Mouse (Mus musculus) forebrain, embryonic 11.5 days (tissue): ENCODE measurements around the gene Piezo1. TPM values are rescaled to one million over a fixed set of nuclear protein-coding genes. Genes with fewer than 3 reads are reported as not detected.

Experiments
- ATAC-seq: fragments of 200-750 bp; cut with Nextera tagmentation; replicated peaks from 2 replicates; pipeline ENCODE4 v1.8.0; 2017; ENCODE audit warnings: moderate TSS enrichment; ENCODE audit not compliant: low FRiP score
- DNase-seq: peaks from one replicate; pipeline ENCODE4 v3.0.0-alpha.2; 2017; ENCODE audit warnings: low spot score
- H3K27ac ChIP-seq: fragments of 300-500 bp; sonication (generic); 2 replicates; pipeline ENCODE4 v1.5.1; 2014; ENCODE audit warnings: low read depth, low read length
- H3K27me3 ChIP-seq: fragments of 300-500 bp; sonication (generic); 2 replicates; pipeline ENCODE4 v1.6.1; 2014; ENCODE audit warnings: mild to moderate bottlenecking, low read length, mixed read lengths; ENCODE audit not compliant: control insufficient read depth, insufficient read depth
- H3K36me3 ChIP-seq: fragments of 300-500 bp; sonication (generic); 2 replicates; pipeline ENCODE4 v1.6.1; 2014; ENCODE audit warnings: mild to moderate bottlenecking, low read length, moderate library complexity, mixed read lengths; ENCODE audit not compliant: control insufficient read depth, insufficient read depth
- H3K4me1 ChIP-seq: fragments of 300-500 bp; sonication (generic); replicated peaks from 2 replicates; pipeline ENCODE4 v1.6.1; 2014; ENCODE audit warnings: low read length, mixed read lengths; ENCODE audit not compliant: control insufficient read depth, insufficient read depth
- H3K4me2 ChIP-seq: fragments of 300-500 bp; sonication (generic); 2 replicates; pipeline ENCODE4 v1.6.1; 2014; ENCODE audit warnings: low read depth, mild to moderate bottlenecking, low read length, moderate library complexity, mixed read lengths; ENCODE audit not compliant: severe bottlenecking
- H3K4me3 ChIP-seq: fragments of 300-500 bp; sonication (generic); 2 replicates; pipeline ENCODE4 v1.5.1; 2014; ENCODE audit warnings: low read depth, low read length
- H3K9ac ChIP-seq: fragments of 300-500 bp; sonication (generic); 2 replicates; pipeline ENCODE4 v1.6.1; 2014; ENCODE audit warnings: low read length
- H3K9me3 ChIP-seq: fragments of 300-500 bp; sonication (generic); 2 replicates; pipeline ENCODE4 v1.6.1; 2016; ENCODE audit warnings: low read length, mixed read lengths; ENCODE audit not compliant: control insufficient read depth
- WGBS: fragments of 180-500 bp; shearing (Covaris S2); extraction: QIAGEN DNeasy Blood & Tissue Kit; methylation state at CpG from one replicate; pipeline ENCODE4 v1.1.7; 2014; 5-methylcytosine and 5-hydroxymethylcytosine counted together
- polyA plus RNA-seq: library from polyadenylated mRNA; unstranded; fragments of >200 nt; fragmentation: Nextera tagmentation; extraction: Ambion mirVana; gene quantifications from 2 replicates; pipeline ENCODE4 v1.2.1, GENCODE M21; 2014

Gene Piezo1
- polyA plus RNA-seq, 1 experiment from 2014 or later, result 5.8 TPM

DNA sequence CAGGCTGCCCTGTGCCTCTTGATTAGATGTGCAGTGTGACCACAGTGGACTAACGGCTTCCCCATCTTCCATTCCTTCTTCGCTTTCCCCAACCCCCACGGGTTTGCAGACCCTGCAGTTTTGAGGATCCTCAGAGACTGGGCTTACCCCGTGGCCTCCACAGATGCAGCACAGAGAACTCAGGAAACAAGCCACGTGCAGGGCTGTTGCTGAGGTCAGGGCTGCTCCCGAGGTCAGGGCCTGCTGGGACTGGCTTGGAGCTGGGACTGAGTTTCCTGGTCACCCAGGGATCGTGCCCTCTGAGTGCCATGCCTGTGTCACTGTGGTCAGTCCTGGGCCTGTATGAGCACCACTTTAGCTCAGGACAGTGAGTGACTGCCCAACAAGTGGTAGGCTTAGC, 86.1 kb downstream of the Piezo1 start:
- ATAC-seq, result no peak
- no peak overlapping the region for H3K27ac ChIP-seq

DNA sequence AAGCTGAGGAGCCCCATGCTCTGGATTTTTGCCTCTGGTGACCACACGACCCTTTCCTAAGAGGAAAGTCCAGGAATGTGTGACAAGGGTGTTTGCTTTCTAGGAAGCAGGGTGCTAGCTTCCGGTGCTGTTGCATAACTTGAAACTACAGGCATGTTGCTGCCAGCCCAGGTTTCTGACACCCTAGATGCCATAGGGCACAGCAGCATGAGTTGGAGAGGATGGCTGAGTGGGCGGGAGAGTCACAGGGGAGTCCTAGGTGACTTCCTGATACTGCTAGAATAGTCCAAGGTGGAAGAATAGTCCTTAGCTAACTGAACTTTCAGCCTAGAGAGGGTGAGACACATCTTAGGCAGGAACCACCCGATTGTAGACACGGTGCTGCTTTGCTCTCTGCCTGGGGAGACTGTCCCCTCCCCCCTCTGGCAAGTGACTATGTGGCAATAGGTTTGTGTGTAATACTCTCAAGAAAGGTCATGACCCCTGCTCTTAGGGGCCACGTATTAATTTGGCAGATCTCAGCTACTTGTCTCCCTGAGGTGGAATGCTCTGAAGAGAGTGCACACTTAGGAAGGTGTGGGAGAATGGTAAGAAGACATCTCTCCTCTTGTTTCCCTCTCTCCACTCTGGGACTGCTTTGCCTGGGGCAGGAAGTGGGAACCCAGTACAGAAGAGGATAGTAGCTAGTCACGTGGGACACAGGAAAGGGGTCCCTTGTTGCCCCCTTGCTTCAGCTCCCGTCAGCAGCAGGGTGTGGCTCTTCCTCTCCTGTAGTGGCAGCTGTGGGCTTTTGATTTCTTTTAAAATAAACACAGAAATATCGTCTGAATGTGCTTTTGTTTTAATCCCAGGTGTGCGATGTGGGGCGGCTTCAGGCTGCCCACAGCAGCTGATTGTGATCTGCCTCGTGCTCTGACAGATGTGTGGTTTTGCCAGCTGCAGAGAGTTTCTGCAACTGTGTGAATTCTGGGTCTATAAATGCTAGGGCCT, 87.2 kb downstream of the Piezo1 start:
- Histone ChIP-seq H3K9ac (no peak overlapping the region), H3K9me3 (no peaks in the 10 kb centered on the region), H3K4me1 (peaks cover 7% of the 10 kb centered on the region), H3K36me3 (no peaks in the 10 kb centered on the region), H3K27ac (no peak overlapping the region), H3K27me3 (peaks cover 28% of the 10 kb centered on the region), H3K4me2 (no peak overlapping the region), H3K4me3 (no peak overlapping the region)
- 71% methylated on average over 12 of the region's 12 CpGs for WGBS
- ATAC-seq (no peak), DNase-seq (no peak)

More for the DNA sequence above, 86.1 kb downstream of the Piezo1 start:
- H3K9ac ChIP-seq, result no peak overlapping the region
- H3K27me3 ChIP-seq, result peaks cover 20% of the 10 kb centered on the region
- WGBS, result 75% methylated on average over 7 of the region's 7 CpGs
- H3K9me3 ChIP-seq, result no peaks in the 10 kb centered on the region
- H3K4me1 ChIP-seq, result peaks cover 7% of the 10 kb centered on the region
- DNase-seq, result no peak
- H3K4me3 ChIP-seq, result no peak overlapping the region
- no peak overlapping the region for H3K4me2 ChIP-seq
- no peaks in the 10 kb centered on the region for H3K36me3 ChIP-seq

DNA sequence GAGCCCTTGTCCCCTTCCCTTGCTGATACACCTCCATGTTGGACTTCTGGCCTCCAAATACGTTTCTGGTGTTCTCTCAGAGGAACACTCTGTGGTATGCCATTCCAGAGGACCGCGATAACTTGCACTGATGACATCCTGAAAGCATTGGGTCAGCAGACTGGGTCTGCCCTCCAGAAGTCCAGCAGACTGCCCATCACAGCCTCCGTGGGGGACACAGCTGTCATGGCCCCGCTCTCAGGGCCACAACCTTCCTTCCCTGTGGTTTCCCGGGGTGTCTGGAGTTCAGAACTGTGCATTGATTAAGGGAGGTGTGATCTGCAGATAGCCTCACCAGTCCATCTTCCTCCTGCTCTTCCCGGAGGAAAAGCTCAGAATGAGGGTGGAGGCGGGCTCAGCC, 88.6 kb downstream of the Piezo1 start:
- ATAC-seq (no peak), DNase-seq (no peak)
- WGBS, result 67% methylated on average over 8 of the region's 8 CpGs
- H3K9me3 ChIP-seq, result no peaks in the 10 kb centered on the region
- H3K9ac ChIP-seq, result no peak overlapping the region
- H3K4me3 ChIP-seq, result no peak overlapping the region
- peaks cover 29% of the 10 kb centered on the region for H3K27me3 ChIP-seq
- no peak overlapping the region for H3K27ac ChIP-seq
- H3K4me2 ChIP-seq, result no peak overlapping the region
- peaks cover 7% of the 10 kb centered on the region for H3K4me1 ChIP-seq
- no peaks in the 10 kb centered on the region for H3K36me3 ChIP-seq

DNA sequence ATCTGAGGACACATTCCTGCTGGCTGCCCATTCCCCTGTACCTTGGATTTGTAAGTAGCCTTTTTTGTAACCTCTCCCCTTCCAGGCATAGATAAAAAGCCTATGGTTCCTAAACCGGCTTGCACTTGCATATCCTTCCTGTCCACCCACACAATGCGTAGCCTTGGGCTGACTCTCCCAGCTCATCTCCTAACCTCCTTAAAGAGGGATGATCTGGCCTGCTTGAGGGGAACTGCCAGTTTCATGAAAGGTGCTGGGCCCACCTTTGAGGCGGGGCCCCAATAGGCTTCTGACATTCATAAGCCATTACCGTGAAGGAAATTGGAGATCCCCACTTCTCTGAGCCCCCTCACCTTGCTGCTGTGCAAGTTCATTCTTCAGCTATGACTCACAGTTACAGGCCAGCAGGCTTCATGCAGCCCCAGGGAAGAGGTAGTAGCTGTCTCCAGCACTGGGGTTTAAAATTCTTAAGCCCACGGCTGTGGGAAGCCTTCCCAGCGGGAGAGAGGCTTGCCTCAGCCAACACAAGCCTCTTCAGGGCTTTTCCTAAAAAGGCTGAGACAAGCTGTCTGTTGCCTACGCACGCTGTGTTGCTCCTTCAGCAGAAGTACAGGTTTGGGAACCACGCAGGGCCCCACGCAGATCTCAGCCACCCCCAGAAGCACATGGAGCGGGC, 89.5 kb downstream of the Piezo1 start:
- WGBS, result 58% methylated on average over 11 of the region's 11 CpGs
- no peak overlapping the region for H3K27ac ChIP-seq
- H3K4me3 ChIP-seq, result no peak overlapping the region
- ATAC-seq (no peak), DNase-seq (no peak)
- peaks cover 7% of the 10 kb centered on the region for H3K4me1 ChIP-seq
- no peaks in the 10 kb centered on the region for H3K36me3 ChIP-seq
- no peaks in the 10 kb centered on the region for H3K9me3 ChIP-seq
- no peak overlapping the region for H3K4me2 ChIP-seq
- H3K9ac ChIP-seq, result no peak overlapping the region
- H3K27me3 ChIP-seq, result peaks cover 29% of the 10 kb centered on the region

DNA sequence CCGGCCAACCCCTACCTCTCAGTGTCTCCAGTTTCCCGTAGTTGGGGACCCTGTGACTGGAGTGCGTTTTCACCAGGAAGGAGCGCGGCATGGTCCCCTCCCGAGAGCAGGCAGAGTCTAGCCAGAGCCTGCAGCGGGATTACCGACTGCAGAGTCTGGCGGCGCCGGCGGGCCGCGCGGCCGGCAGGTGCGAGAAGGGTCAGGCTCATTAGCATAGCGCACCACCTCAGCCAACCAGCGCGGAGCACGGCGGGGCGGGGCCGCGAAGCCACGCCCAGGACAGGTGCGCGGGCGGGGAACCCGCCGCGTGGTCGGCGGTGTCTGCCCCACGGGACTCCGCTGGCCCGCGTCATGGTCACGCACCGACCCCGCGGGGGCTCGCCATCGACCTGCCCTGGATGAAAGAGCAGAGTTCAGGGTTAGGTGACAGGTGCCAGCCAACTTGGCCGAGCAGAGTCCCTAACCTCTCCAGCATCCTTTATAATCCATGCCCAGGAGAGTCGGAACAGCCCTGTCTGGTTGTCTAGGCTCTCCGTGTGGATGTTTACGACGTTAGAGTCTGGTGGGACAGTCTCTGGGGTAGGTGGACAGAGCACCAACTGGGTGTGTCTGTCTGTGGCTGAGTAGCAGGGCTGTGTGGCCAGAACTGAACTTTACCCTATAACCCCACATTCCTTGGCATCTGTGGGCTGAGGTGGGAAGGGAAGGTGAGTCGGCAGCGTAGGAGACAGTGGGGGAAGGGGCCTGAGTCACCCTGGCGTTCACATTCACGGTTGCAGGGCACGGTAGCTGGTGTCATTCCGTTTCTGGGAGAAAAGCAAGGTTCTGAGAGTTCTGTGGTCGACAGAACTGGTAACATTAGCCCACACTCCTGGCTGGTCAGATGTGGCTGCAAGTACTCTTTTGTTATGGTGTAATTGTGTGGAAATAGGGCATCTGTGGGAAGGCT, 90.3 kb downstream of the Piezo1 start, which contains the start of gene Snai3:
Snai3 (minus strand) TSS at position 210 of the 949 bp plus-strand sequence.
- H3K4me3 ChIP-seq, result peak within 1 kb of the TSS; percentile 24
- H3K36me3 ChIP-seq, result no peaks in the 10 kb centered on the region
- DNase-seq (peak; percentile 69), ATAC-seq (peak; percentile 73)
- no peaks in the 10 kb centered on the region for H3K9me3 ChIP-seq
- H3K27ac ChIP-seq, result no peak within 1 kb of the TSS
- peak within 1 kb of the TSS; percentile 50 for H3K4me2 ChIP-seq
- peak within 1 kb of the TSS; percentile 43 for H3K9ac ChIP-seq
- H3K4me1 ChIP-seq, result peaks cover 7% of the 10 kb centered on the region
- H3K27me3 ChIP-seq, result peaks cover 29% of the 10 kb centered on the region
- 3% methylated on average over 53 of the region's 56 CpGs for WGBS

DNA sequence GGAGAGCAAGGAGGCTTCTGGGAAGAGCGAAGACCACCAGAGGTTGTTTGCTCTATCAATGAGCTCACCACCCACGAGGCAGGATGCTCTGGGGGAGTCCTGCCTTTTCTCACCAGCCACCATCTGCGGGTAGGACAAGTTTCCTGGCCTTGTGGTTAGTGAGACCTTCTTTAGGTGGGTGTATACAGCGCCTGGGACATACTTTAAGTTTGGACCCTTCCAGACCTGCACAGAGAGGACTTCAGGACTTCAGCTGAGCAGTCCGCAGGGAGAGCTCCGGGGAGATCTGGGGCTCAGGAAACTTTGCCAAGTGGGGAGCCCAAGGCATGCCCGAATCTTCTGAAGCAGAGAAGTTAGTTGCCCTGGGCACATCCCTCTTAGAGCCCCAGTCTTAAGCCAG, 91.1 kb downstream of the Piezo1 start:
- H3K9me3 ChIP-seq, result no peaks in the 10 kb centered on the region
- H3K9ac ChIP-seq, result peak overlapping the region; percentile 43
- WGBS, result 32% methylated on average over 7 of the region's 7 CpGs
- DNase-seq (no peak), ATAC-seq (no peak)
- no peak overlapping the region for H3K27ac ChIP-seq
- peak overlapping the region; percentile 50; the same call in 1 of the 2 replicates for H3K4me2 ChIP-seq
- peaks cover 29% of the 10 kb centered on the region for H3K27me3 ChIP-seq
- H3K4me1 ChIP-seq, result peaks cover 7% of the 10 kb centered on the region
- peak overlapping the region; percentile 24 for H3K4me3 ChIP-seq
- no peaks in the 10 kb centered on the region for H3K36me3 ChIP-seq

DNA sequence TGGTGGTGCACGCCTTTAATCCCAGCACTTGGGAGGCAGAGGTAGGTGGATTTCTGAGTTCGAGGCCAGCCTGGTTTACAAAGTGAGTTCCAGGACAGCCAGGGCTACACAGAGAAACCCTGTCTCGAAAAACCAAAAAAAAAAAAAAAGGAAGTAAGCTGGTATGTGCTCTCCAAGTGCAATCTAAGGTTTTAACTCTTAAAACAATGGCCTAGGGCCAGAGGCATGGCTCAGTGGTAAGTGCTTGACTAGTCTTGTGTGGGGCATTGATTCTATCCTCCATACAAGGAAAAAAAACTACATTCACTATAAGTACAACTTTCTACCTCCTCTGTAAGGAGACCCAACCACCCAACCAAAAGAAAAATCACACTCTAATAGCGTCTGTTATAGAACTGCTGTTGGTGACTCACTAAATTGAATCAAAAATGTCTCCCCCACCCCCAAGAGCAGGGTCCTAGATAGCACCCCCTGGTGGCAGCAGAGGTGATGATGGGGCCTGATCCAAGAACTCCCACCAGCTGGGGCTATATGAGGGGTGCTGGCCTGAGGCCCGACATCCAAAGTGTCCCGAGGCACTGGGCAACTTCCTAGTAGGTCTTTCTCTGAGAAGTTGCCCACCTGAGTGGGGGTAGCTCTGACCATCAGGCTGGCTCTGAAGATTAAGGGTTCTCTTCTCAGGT, 91.8 kb downstream of the Piezo1 start:
- DNase-seq (no peak), ATAC-seq (no peak)
- H3K9ac ChIP-seq, result no peak overlapping the region
- H3K36me3 ChIP-seq, result no peaks in the 10 kb centered on the region
- no peaks in the 10 kb centered on the region for H3K9me3 ChIP-seq
- H3K4me1 ChIP-seq, result peaks cover 7% of the 10 kb centered on the region
- H3K4me3 ChIP-seq, result no peak overlapping the region
- 57% methylated on average over 6 of the region's 6 CpGs for WGBS
- H3K27ac ChIP-seq, result no peak overlapping the region
- H3K27me3 ChIP-seq, result peaks cover 29% of the 10 kb centered on the region
- H3K4me2 ChIP-seq, result no peak overlapping the region
